Mouse (Mus musculus) embryonic facial prominence, embryonic 12.5 days (tissue): ENCODE results near the gene Zfp112. TPM values are rescaled to one million over a fixed set of nuclear protein-coding genes. Genes with fewer than 3 reads are reported as not detected.
A peak's percentile ranks its signal among the peaks of the same experiment; 100 is the strongest.
"Not testable (repeated sequence)": the region's sequence is repeated elsewhere in the genome, so short reads cannot be mapped to it uniquely, and the experiment has no call there.

Source experiments
- ATAC-seq: fragments of 200-750 bp; cut with Nextera tagmentation; 2 replicates; pipeline ENCODE4 v1.8.0; 2017; ENCODE audit not compliant: insufficient number of reproducible peaks, insufficient read depth, low FRiP score, low TSS enrichment
- H3K27ac ChIP-seq: fragments of 300-500 bp; sonication (generic); 2 replicates; pipeline ENCODE4 v1.5.1; 2016; ENCODE audit warnings: mild to moderate bottlenecking
- H3K27me3 ChIP-seq: fragments of 300-500 bp; sonication (generic); 2 replicates; pipeline ENCODE4 v1.6.1; 2016; ENCODE audit warnings: mild to moderate bottlenecking, moderate library complexity
- H3K36me3 ChIP-seq: fragments of 300-500 bp; sonication (generic); 2 replicates; pipeline ENCODE4 v1.6.1; 2016; ENCODE audit warnings: mild to moderate bottlenecking
- H3K4me1 ChIP-seq: fragments of 300-500 bp; sonication (generic); 2 replicates; pipeline ENCODE4 v1.6.1; 2016
- H3K4me2 ChIP-seq: fragments of 300-500 bp; sonication (generic); replicated peaks from 2 replicates; pipeline ENCODE4 v1.6.1; 2016; ENCODE audit warnings: mild to moderate bottlenecking, moderate library complexity
- H3K4me3 ChIP-seq: fragments of 300-500 bp; sonication (generic); 2 replicates; pipeline ENCODE4 v1.5.1; 2016; ENCODE audit warnings: mild to moderate bottlenecking
- H3K9ac ChIP-seq: fragments of 300-500 bp; sonication (generic); 2 replicates; pipeline ENCODE4 v1.6.1; 2016; ENCODE audit warnings: mild to moderate bottlenecking, moderate library complexity
- H3K9me3 ChIP-seq: fragments of 300-500 bp; sonication (generic); 2 replicates; pipeline ENCODE4 v1.6.1; 2016; ENCODE audit warnings: mild to moderate bottlenecking, moderate library complexity
- WGBS: fragments of 180-500 bp; shearing (Covaris S2); methylation state at CpG from one replicate; pipeline ENCODE4 v1.1.7; 2016; 5-methylcytosine and 5-hydroxymethylcytosine counted together
- polyA plus RNA-seq: library from polyadenylated mRNA; unstranded; fragments of >200 nt; fragmentation: Nextera tagmentation; extraction: Ambion mirVana; gene quantifications from 2 replicates; pipeline ENCODE4 v1.2.1, GENCODE M21; 2016

Gene Zfp112
- polyA plus RNA-seq = 9.1 and 9.8 TPM in 2 replicates

GRCm38 (mm10) chr7:24112156-24112856 lies at the start of gene Zfp112:
Gene Zfp112 (plus strand): TSS chr7:24112314.
- Histone ChIP-seq H3K27ac (peak within 1 kb of the TSS; percentile 73; the same call in 1 of the 2 replicates), H3K9me3 (peaks cover 14% of the 10 kb centered on the region), H3K4me3 (peak within 1 kb of the TSS; percentile 65), H3K4me1 (peaks cover 3% of the 10 kb centered on the region), H3K9ac (peak within 1 kb of the TSS; percentile 59), H3K36me3 (peaks cover 19% of the 10 kb centered on the region), H3K4me2 (peak within 1 kb of the TSS; percentile 65), H3K27me3 (no peaks in the 10 kb centered on the region)
- peak; percentile 97 for ATAC-seq
- under 1% methylated on average over 23 of the region's 23 CpGs for WGBS

DNA sequence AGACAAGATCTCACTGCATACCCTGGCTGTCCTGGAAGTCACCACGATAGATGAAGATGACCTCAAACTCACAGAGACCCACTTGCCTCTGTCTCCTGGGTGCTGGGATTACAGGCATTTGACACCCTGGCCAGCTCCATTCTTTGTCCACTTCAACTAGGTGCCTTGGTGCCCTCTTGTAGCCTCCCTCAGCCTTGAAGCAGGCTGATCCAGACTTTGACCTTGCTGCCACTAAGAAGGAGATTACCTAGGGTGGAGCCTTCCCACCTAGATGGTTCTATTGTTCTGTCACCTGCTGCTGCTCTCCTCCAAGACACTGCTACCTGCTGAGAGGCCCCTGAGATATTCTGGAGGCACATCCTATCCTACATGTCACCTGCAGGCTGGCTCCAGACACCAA lies 37.7 kb upstream of the Zfp112 start:
- H3K36me3 ChIP-seq, H3K4me3 ChIP-seq, H3K27ac ChIP-seq, H3K9ac ChIP-seq, H3K9me3 ChIP-seq, H3K4me1 ChIP-seq, H3K27me3 ChIP-seq, H3K4me2 ChIP-seq, ATAC-seq: not testable (repeated sequence)
- WGBS = 29% methylated on average over 1 of the region's 1 CpGs

DNA sequence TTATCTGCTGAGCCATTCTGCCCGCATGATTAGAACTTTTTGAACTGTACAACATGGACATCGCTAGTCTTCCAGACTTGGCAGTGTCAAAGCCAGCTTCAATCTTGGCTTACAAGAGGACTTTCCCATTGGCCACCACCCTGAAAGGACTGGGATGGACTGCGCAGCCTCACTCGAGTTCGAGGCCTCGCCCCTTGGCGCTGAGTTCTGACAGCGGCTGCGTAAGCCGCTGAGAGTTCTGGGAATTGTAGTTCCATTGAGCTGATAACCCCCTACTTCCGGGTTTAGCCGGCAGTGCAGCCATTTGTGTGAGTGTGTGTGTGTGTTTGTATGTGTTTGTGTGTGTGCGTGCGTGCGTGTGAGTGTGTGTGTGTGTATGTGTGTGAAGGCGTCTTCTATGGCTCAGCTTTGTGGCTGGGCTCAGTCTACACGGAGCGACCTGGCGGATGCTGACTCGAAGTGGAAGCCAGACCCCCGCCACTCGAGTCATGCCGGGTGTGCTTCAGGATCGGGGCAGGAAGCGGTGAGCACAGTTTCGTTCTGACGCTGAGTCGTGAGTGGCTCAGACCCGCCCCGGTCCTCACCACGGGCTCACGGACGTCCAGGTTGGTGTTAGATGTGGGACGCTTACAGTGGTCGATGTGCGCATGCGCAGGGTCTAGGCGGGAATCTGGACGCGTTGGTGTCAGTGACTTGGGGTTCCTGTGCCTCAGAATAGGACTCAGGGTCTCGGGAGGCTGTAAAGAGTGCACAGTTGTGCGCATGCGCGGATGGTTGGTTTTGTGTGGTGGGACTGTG lies 30.3 kb upstream of the Zfp112 start, which contains the start of gene Zfp180:
Gene Zfp180 (plus strand): TSS at position 291 of the 798 bp plus-strand sequence.
- H3K4me2 ChIP-seq = peak within 1 kb of the TSS; percentile 77
- WGBS = 20% methylated on average over 44 of the region's 44 CpGs
- peak within 1 kb of the TSS; percentile 80 for H3K27ac ChIP-seq
- ATAC-seq = peak; percentile 97
- H3K9ac ChIP-seq = peak within 1 kb of the TSS; percentile 60
- peaks cover 10% of the 10 kb centered on the region for H3K4me1 ChIP-seq
- no peaks in the 10 kb centered on the region for H3K27me3 ChIP-seq
- H3K9me3 ChIP-seq = peaks cover 13% of the 10 kb centered on the region; the same call in 1 of the 2 replicates
- H3K36me3 ChIP-seq = peaks cover 25% of the 10 kb centered on the region
- peak within 1 kb of the TSS; percentile 51 for H3K4me3 ChIP-seq

DNA sequence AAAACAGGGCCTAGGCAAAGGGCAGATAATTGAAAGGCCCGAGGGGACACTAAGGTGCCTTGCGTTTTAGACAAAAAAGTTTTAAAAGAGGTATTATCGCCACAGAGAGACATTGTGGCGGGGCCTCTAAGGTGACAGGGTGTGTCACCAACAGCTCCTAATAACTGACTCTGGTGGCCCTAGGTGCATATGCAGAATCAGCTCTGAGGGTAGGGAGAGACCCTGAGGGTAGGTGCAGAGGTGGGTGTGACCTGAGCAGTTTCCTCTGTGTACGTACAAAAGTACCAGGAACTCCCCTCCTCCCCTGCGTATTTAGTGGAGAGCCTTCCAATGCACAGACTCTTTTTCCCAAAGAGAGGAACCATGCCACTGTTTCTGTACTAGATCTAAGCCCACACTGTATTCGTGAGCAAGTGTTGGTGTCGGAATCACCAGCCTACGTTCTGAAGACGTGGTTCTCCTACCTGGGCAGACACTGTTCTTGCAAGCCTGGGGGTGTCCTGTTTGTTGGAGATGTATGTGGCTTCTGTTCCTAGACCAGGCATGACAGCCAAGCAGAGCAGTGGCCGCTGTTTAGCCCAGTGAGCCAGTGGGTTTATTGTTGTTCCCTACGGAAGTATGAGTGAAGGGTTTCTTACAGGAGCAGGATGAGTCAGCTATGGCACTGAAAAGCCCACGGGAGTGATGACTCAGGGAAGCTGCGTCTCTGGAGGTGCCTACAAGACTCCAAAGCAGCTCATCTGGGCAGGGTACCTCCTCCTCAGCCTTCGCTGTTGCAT lies 29.5 kb upstream of the Zfp112 start:
- peak; percentile 42; the same call in 1 of the 2 replicates for ATAC-seq
- Histone ChIP-seq H3K36me3 (peaks cover 33% of the 10 kb centered on the region), H3K27ac (peak overlapping the region; percentile 80), H3K9me3 (peaks cover 13% of the 10 kb centered on the region; the same call in 1 of the 2 replicates), H3K4me3 (peak overlapping the region; percentile 51), H3K4me2 (peak overlapping the region; percentile 77), H3K4me1 (peaks cover 10% of the 10 kb centered on the region), H3K9ac (peak overlapping the region; percentile 60), H3K27me3 (no peaks in the 10 kb centered on the region)
- 56% methylated on average over 15 of the region's 15 CpGs for WGBS

GRCm38 (mm10) chr7:24086871-24087270 lies 25.2 kb upstream of the Zfp112 start:
- peaks cover 46% of the 10 kb centered on the region for H3K36me3 ChIP-seq
- H3K9ac ChIP-seq = no peak overlapping the region
- H3K4me1 ChIP-seq = peaks cover 10% of the 10 kb centered on the region
- no peaks in the 10 kb centered on the region for H3K27me3 ChIP-seq
- H3K27ac ChIP-seq = no peak overlapping the region
- no peak for ATAC-seq
- 92% methylated on average over 4 of the region's 4 CpGs for whole genome bisulfite sequencing
- H3K9me3 ChIP-seq = peaks cover 11% of the 10 kb centered on the region; the same call in 1 of the 2 replicates
- no peak overlapping the region for H3K4me3 ChIP-seq
- H3K4me2 ChIP-seq = no peak overlapping the region

- H3K9me3 ChIP-seq = peaks cover 13% of the 10 kb centered on the region; the same call in 1 of the 2 replicates
- H3K36me3 ChIP-seq = peaks cover 46% of the 10 kb centered on the region
- no peak for ATAC-seq
- WGBS = 94% methylated on average over 12 of the region's 12 CpGs
- H3K27ac ChIP-seq = no peak overlapping the region
- no peak overlapping the region for H3K4me2 ChIP-seq
- H3K9ac ChIP-seq = no peak overlapping the region
- H3K4me1 ChIP-seq = peaks cover 8% of the 10 kb centered on the region
- no peaks in the 10 kb centered on the region for H3K27me3 ChIP-seq
- H3K4me3 ChIP-seq = no peak overlapping the region
Observed at GRCm38 (mm10) chr7:24087485-24088125, 24.5 kb upstream of the Zfp112 start.

DNA sequence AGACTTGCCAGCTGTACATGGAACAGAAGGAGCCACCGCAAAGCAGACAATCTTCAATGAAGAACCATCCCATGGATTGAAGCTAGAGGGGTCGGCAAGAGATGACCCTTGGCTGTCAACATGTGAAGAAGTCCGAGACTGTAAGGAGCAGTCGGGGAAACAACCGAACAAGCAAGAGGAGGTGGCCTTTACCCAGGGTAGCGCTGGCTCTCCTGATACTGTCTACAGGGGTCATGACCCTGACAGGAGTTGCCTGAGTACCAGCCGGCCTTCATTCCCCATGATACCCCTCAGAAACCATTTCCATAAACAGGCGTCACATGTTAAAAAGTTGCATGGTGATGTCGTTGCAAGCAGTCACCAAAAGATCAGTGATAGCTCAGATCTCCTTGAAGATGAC lies 7.7 kb upstream of the Zfp112 start:
- Histone ChIP-seq H3K4me1 (no peaks in the 10 kb centered on the region), H3K27me3 (no peaks in the 10 kb centered on the region), H3K27ac (no peak overlapping the region), H3K4me3 (no peak overlapping the region), H3K9ac (no peak overlapping the region), H3K36me3 (peaks cover 98% of the 10 kb centered on the region), H3K4me2 (no peak overlapping the region), H3K9me3 (peaks cover 75% of the 10 kb centered on the region)
- 93% methylated on average over 9 of the region's 9 CpGs for WGBS
- no peak for ATAC-seq

- Histone ChIP-seq H3K4me2 (no peak overlapping the region), H3K9ac (no peak overlapping the region), H3K4me1 (no peaks in the 10 kb centered on the region), H3K27ac (no peak overlapping the region), H3K9me3 (peaks cover 75% of the 10 kb centered on the region), H3K36me3 (peaks cover 90% of the 10 kb centered on the region), H3K4me3 (no peak overlapping the region), H3K27me3 (no peaks in the 10 kb centered on the region)
- WGBS = 93% methylated on average over 18 of the region's 18 CpGs
- ATAC-seq = no peak
Observed at GRCm38 (mm10) chr7:24105144-24105703, 6.9 kb upstream of the Zfp112 start.

- no peak for ATAC-seq
- Histone ChIP-seq H3K27me3 (no peaks in the 10 kb centered on the region), H3K9me3 (peaks cover 29% of the 10 kb centered on the region), H3K4me1 (peaks cover 3% of the 10 kb centered on the region), H3K4me3 (no peak overlapping the region), H3K27ac (no peak overlapping the region), H3K4me2 (no peak overlapping the region), H3K9ac (no peak overlapping the region), H3K36me3 (peaks cover 34% of the 10 kb centered on the region)
- 93% methylated on average over 7 of the region's 7 CpGs for WGBS
Observed at GRCm38 (mm10) chr7:24110839-24111238, 1.3 kb upstream of the Zfp112 start.

DNA sequence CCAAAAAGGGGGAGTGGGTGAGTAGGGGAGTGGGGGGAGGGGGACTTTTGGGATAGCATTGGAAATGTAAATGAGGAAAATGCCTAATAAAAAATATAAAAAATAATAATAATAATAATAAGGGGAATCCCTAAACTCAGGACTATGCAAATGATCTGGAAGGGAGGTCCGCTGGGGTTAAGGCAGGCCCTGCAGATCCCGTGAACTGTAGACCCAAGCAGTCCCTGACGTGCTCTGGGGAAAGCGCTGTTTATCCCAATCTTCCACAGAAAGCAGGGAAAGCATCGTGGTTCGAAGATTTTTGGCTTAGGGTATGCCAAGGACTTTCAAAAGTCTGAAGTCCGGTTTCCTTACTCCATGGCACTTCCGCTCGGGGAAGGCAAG lies 350 bp upstream of the Zfp112 start:
- 3% methylated on average over 9 of the region's 9 CpGs for WGBS
- Histone ChIP-seq H3K9me3 (peaks cover 20% of the 10 kb centered on the region), H3K27ac (peak overlapping the region; percentile 67; the same call in 1 of the 2 replicates)

More for the DNA sequence above, 350 bp upstream of the Zfp112 start:
- ATAC-seq = no peak
- Histone ChIP-seq H3K9ac (peak overlapping the region; percentile 59), H3K4me1 (peaks cover 3% of the 10 kb centered on the region), H3K27me3 (no peaks in the 10 kb centered on the region), H3K4me3 (peak overlapping the region; percentile 65), H3K4me2 (peak overlapping the region; percentile 65), H3K36me3 (peaks cover 24% of the 10 kb centered on the region)
